Mouse (Mus musculus): ENCODE data around the gene BC005624. TPM values are rescaled to one million over a fixed set of nuclear protein-coding genes. Genes with fewer than 3 reads are reported as not detected.
"Not testable (repeated sequence)": the region's sequence is repeated elsewhere in the genome, so short reads cannot be mapped to it uniquely, and the experiment has no call there.

The BC005624 gene
- total RNA-seq, 2 experiments from 2014 or later, result 19.6 to 22.5 TPM

DNA sequence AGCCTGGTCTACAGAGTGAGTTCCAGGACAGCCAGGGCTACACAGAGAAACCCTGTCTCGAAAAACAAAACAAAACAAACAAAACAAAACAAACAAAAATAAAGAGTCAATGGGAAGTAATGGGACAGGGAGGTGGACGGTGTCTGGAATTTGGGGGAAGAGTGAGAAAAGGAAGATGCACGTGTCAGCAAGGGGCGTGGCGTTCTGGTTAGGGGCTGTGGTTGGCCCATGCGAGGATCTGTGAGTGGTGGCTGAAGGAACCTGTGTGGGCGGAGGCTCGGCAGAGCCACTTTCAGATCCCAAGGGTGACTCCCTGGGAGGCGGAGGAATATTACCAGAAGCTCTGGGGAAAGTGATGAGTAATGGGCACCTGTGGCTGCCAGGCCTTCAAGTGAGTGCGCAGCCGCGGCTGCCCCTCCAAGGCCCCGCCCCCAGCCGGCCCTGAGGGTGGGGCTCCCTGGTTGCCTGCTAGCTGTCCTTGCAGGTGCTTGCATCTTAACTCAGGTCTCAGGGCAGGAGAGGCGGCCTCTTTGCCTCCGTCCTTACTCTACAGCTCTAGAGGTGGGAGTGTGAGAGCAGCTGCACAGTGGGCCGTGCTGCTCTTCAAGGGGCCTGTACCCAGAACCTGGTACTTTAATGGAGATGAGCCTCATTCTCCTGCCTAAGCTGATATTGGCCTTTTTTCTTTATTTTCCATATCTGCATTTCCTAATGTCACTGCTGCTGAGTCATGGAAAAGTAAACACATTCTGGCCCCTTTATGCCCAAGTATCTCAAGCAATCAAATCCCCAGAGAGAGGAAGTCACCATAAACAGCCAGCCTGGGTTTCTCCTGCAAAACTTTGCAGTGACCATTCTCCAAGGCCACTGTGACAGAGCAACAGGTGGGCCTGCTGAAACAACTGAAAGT is 3.4 kb upstream of the BC005624 start:
- peak in 1 of 2 experiments; percentile 34 for DNase-seq
- intact Hi-C loops (cut with DNase I), result no loop called here

DNA sequence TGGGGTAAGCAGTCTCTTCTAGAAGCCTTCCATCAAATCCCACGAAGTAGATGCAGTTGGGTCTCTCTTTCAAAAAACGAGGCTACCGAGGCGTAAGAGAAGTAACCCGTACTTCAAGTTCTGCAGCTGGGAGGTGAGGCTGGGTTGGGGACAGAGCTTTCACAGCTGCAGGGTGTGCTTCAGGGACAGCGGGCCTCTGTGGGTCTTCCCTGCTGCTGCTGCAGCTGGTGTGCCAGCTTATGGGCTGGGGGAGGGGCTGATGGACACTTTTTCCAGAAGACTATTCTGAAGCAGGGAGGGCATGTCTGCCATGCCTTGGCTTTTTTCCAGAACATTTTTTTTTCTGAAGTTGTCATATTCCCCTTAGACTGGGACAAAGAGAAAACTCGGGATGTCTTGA is 1.0 kb upstream of the BC005624 start:
- DNase-seq, result no peak
- intact Hi-C loops (cut with DNase I), result loop anchor here (2.0 kb wide), 1 partner anchor 28 kb away; no protein-coding TSS in a partner anchor

DNA sequence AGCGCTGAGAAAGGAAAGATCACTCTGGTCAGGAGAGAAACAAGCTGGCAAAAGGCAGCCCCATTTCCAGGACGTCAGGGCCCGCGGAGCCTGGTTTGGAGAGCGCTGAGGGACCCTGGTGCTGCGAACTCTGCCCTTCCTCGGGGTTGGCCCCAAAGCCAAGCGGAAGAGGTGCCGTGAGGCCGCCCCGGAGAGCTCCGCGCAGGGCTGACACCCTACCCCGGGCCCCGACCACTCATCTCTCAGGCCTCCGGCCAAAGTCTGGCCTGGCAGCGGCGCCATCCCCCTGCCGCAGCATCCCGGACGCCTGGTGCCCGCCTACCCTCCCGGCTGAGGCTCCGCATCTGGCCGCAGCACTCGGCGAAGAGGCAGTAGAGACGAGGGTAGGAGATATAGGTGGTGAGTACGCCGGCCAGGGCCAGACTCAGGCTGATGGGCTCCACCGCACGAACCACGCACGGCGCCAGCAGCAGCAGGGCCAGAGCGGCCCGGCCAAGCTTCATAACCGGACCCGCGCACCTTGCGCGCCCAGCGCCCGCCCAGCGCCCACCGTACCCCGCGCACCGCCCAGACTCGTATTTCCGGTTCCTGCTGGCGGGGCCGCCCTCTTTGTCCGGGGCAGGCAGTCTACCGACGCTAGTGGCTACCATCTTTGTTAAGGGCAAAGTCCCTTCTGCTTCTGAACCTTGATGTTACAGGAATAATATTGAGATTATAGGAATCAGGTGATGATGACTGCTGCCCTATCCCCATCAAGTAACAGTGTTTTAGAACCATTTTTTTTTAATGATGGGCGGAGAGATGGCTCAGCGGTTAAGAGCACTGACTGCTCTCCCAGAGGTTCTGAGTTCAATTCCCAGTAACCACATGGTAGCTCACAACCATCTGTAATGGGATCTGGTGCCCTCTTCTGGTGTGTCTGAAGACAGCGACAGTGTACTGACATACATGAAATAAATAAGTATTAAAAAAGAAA is 14.4 kb downstream of the BC005624 start, which contains the start of gene Tor1a:
TSS of gene Tor1a (minus strand) at position 582 of the 976 bp plus-strand sequence.
- DNase-seq, result peak; percentile 86 to 89
- intact Hi-C loops (cut with DNase I), result loop anchor here (1.0 kb wide), 1 partner anchor 14 kb away; no protein-coding TSS in a partner anchor

DNA sequence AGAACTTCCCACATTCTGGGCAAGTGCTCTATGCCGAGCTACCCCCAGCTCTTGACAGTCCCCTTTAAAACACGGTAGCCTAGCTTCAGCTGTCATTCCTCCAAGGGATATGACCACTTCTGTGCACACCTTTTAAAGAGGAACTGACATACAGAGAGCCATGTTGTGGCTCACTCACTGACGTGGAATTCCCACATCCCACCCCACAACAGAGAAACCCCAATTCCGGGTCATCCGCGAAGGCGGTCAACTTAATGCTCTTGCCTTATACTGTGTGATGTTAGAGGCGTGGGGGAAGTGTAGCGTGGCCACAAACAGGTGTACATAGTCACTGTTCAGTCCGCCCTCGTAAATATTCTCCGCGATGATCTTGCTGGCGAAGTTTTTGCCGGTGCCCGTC is 15.2 kb downstream of the BC005624 start:
- no peak for DNase-seq
- intact Hi-C loops (cut with DNase I), result no loop called here

DNA sequence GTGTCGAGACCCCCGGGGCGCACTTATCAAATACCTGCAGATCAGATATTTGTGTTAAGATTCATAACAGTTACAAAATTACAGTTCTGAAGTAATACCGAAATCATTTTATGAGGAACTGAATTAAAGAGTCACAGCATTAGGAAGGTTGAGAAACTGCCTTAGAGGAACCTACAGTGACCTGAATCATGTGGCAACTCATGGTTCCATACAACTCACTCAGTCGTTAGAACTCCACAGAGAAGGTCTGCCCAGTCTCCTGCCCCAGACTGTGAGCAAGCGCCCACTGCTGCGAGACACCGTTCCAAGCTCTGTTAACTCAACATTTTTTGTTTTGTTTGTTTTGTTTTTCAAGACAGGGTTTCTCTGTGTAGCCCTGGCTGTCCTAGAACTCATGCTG is 16.4 kb downstream of the BC005624 start:
- no peak for DNase-seq
- intact Hi-C loops (cut with DNase I), result no loop called here

DNA sequence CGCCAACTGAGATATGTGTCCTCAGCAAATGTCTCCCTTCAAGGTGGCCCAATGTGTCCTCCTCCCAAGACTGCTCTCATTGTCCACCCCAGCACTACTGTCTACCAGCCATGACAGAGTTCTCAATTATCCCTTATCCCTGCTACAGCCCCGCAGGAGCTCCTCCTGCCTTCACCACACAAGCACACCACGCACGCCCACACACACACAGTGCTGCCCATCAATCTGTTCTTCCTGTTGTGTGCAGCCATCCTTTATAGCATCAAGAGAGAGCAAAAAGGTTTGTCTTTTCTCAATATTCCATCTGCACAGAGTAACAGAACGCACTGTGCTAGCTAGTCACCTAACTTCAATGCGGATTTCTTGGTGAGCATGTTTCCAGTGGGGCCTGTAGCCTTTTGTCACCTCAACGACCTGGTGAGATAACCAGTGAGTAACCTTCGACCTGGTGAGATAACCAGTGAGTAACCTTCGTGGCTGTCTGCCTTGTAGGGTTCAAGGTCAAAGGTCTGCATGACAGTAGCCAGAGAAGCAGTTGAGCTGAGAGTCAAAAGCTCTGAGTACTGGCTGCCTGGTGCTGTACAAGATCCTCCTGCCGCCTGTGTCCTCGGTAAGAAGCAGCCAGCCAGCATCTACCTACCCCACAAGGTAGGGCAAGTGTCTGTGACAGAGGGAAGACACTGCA is 19.3 kb downstream of the BC005624 start:
- no peak for DNase-seq
- intact Hi-C loops (cut with DNase I), result no loop called here

DNA sequence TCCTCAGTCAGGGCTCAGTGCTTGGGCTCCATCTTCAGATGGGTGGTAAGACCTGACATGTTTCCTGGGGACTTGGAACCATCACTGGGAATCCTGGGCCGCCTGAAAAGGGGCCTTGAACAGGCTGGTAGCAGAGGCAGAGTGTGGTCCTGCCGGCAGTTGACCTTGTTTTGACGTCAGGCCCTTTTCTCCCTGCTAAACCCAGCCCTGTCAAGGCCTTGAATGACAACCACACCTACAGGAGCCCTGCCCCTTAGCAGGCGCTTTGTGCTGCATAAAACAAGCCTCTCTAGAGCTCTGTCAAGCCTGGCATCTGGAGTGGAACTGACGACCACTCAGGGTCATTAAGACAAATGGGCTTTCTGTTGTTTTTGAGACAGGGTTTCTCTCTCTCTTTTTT is 22.1 kb downstream of the BC005624 start:
- intact Hi-C loops (cut with DNase I), result no loop called here
- no peak for DNase-seq

DNA sequence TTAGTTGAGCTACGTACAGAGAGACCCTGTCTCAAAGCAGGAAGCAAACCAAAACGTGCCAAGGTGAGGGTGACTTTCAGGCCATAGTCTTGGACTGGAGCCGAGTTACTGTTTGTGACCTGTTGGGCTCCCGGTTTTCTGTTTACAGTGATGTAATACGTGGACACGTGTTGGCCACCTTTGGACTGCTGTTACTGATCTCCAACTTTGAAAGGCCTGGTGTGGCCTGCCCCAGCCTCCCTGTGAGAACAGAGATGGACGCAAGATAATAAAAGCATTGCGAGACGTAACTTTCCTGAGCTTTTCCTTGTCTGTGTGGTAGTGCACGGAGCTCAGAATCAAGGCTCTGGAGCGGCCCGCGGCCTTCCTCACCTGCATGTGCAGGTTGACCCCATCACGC is 23.3 kb downstream of the BC005624 start:
- no peak for DNase-seq
- intact Hi-C loops (cut with DNase I), result no loop called here

DNA sequence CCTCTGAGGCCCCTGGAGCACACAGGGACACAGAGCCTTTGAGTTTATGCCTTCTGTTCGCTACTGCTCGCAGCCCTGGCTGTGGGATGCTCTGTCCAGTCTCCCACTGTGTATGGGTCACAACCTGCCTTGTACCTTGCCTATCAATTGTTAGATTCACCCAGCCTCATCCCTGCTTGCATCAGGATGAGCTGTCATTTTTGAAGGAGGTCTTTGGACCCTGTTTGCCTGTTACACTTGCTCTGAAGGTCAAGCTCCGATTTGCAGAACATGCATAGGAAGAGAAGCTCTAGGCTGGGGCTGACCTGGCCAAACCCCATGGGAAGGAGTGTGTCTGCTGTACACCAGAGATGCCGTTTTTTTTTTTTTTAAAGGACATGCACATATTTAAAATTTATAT is 24.5 kb downstream of the BC005624 start:
- intact Hi-C loops (cut with DNase I), result no loop called here
- DNase-seq, result no peak

DNA sequence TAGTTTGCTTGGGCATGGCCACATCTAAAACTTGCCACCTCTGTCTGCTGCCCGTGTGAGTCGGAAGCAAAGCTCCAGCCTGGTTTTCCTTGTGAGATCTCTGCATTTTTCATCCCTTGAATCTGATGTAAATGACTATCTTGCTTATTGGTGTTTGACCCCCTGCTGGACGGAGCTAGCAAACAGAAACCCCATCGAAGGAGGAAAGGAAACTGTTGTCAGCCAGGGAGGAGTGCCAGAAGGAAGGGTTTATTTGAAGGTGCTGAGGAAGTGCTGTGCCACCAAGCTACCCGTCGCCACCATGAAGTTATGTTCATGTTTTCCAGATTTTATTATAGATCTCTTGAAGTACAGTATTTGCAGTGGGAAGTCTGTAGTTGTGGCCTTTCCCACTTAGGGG is 27.2 kb downstream of the BC005624 start:
- DNase-seq, result no peak
- intact Hi-C loops (cut with DNase I), result loop anchor here (2.0 kb wide), 1 partner anchor 28 kb away; the partner anchor contains the start of genes BC005624 and Usp20

DNA sequence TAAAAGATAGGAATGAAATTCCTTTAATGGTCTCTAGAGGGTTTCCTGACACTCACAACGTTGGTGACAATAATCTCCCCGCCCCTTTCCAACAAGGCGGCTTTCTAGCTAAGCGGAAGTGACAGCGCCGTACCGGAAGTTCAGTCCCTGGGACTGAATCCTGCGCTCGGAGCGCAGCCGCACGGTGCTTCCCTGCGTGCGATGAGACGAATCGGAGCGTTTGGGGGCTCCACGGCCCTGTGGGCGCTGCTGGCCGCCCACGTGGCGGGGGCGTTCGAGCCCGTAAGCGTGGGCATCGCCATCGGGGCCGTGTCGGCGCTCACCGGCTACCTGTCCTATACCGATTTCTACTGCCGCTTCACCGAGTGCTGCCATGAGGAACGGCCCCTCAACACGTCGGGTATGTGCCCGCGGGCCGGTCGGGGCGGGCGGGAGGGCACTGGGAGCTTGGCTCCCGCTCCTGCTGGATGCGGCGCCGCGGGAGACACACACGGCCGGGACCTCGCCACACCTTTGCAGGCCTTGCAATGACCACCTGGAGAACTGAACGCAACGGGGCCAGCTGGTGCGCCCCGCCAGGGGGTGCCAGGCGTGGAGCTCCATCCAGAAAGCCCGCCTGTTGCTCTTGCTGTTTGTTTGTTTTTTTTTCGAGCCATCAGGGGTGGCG is 29.0 kb downstream of the BC005624 start, which contains the start of gene Tor1b:
TSS of gene Tor1b (plus strand) at position 136 of the 667 bp plus-strand sequence.
- intact Hi-C loops (cut with DNase I), result no loop called here
- peak; percentile 81 to 83 for DNase-seq

DNA sequence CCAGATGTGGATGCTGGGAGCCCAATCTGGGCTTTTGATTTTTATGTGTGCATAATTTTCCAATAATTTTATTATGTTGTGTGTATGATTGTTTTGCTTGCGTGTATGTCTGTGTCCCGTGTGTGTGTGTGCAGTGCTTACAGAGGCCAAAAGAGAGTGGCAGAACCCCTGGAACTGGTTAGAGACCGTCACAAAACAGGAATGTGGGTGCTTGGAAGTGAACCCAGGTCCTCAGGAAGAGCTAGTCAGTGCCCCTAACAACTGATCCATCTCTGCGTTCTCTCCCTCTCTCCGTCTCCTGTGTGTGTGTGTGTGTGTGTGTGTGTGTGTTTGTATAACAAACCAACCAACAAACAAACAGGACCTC is 29.6 kb downstream of the BC005624 start:
- no peak for DNase-seq
- intact Hi-C loops (cut with DNase I), result no loop called here

DNA sequence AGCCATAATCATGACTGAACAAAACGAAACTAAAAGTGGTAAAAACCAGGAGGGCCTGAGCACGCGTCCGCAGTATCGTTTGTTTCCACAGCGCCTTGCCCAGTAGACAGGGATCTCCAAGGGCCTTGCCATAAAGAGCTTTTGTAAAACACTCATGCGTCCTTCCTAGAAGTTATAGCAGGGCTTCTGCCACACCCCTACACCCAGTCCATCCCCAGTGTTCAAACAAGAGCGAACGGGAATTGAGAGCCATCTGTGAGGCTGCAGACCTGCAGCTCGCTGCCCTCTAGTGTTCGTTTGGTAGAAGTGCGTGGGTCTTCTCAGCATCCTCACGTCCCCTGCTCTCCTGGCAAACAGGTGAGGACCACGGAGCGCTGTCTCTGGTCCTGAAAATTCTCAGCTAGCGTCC is 39.4 kb downstream of the BC005624 start:
- intact Hi-C loops (cut with DNase I), result no loop called here
- DNase-seq, result peak; percentile 52 to 67

DNA sequence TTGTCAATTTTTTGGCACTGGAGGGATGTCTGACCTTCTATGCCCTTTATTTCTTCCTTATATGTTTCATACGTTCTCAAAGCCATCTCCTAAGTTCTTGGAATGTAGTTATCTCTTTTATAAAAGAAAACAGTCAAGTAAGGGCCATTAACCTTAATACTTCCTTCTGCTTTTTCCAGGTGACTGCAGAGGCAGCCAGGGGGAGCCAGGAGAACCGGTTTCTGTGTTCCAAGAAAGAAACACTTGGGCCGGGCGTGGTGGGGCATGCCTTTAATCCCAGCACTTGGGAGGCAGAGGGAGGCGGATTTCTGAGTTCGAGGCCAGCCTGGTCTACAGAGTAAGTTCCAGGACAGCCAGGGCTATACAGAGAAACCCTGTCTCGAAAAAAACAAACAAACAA is 39.9 kb downstream of the BC005624 start:
- intact Hi-C loops (cut with DNase I); DNase-seq: not testable (repeated sequence)

DNA sequence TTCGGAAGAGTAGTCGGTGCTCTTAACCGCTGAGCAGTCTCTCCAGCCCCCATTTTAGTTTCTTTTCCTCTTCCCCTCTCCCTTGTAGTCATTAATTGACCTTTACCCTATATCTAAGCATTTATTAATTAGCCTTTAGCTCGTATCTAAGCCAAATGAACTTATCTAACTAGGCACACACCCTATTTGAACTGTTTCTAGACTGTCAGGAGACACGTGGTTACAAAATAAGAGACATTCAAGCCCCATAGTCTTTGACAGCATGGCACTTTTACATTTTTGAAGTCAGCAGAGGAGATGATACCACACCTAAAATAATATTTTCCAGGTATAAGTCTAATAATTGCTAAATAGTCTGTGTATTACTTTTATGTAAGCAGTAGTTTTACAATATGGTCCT is 40.4 kb downstream of the BC005624 start:
- intact Hi-C loops (cut with DNase I), result no loop called here

DNA sequence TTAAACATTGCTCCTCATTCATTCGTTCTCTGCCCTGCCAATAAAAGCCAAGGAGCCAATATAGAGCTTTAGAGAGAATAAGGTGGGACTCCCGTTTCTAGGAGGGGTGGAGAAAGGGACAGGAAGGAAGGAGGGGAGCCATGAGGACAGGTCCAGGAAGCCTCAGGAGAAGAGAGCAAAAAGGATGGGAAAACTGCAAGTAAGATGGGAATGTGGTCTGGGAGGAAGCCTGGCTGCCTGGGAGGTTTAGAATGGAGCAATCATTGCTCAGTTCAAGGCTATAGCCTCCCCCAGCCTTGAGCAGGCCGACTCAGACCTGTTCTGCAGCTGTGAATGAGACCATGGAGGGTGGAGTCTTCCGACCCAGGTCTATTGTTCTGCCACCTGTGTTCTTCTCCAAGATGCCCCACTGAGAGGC is 43.4 kb downstream of the BC005624 start:
- DNase-seq, result no peak
- intact Hi-C loops (cut with DNase I), result no loop called here

More for the DNA sequence above, 40.4 kb downstream of the BC005624 start:
- no peak for DNase-seq

DNA sequence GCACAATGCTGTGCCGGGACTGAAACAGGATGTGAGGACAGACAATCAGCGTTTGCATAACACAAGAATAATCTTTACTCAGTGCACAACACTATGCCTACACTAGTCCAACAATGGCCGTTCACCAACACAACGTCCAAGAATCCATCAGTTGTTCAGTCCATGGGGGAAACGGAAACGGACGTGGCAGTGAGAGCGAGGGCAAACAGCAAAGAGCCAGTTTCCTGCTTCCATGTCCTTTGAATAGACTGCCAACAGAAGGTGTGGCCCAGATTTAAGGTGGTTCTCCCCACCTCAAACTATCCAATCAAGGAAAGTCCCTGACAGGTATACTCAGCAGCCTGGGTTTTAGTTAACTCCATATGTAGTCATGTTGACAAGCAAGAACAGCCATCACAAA is 44.3 kb downstream of the BC005624 start:
- no peak for DNase-seq
- intact Hi-C loops (cut with DNase I), result no loop called here

DNA sequence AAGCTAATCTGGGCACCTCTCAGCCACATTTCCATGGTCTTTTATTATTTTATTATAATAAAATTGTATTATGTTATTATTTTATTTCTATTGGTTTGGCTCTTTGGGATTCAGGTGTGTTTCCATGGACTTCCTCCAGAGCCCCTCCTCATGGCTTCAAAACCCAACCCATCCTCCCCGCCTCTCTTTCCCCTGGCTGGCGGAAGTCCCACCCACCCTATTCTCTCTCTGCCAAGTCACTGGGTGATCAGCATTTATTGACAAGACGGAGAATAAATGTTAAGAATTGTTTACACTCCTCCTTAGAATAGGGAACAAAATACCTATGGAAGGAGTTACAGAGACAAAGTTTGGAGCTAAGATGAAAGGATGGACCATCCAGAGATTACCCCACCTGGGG is 45.2 kb downstream of the BC005624 start:
- no peak for DNase-seq
- intact Hi-C loops (cut with DNase I), result no loop called here

DNA sequence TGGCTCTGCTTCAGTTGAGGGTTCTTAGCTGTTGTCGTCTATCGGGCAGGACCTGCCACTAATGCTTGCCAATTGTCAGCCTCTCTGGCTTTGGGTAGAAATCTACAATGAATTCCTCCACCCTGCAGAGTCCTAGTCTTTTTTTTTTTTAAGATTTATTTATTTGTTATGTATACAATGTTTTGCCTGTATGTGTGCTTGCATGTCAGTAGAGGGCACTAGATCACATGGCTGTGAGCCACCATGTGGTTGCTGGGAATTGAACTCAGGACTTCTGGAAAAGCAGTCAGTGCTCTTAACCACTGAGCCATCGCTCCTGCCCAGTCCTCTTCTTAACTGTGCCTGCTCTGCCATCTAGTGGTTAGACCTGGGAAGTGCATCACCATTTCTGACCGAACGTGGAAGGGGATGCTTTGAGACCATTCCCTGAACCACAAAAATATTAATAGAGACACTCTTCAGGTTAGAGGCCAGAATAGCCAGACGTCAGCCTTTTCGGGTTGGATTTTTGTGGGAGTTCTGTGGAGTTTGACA is 48.0 kb downstream of the BC005624 start:
- peak; percentile 81 to 83 for DNase-seq

More for the DNA sequence above, 48.0 kb downstream of the BC005624 start:
- intact Hi-C loops (cut with DNase I), result loop anchor here (1.0 to 5.0 kb wide), 4 partner anchors 43 to 499 kb away; no protein-coding TSS in a partner anchor
